Mouse (Mus musculus) embryo, embryonic 9.5 days (tissue): ENCODE measurements around the gene Psd4.

Source experiments
- DNase-seq: peaks from one replicate; pipeline ENCODE4 v3.0.0-alpha.2; 2017; ENCODE audit errors: extremely low spot score

Gene Psd4

GRCm38 (mm10) chr2:24435699-24436098, 68.3 kb downstream of the Psd4 start:
- DNase-seq, result no peak

DNA sequence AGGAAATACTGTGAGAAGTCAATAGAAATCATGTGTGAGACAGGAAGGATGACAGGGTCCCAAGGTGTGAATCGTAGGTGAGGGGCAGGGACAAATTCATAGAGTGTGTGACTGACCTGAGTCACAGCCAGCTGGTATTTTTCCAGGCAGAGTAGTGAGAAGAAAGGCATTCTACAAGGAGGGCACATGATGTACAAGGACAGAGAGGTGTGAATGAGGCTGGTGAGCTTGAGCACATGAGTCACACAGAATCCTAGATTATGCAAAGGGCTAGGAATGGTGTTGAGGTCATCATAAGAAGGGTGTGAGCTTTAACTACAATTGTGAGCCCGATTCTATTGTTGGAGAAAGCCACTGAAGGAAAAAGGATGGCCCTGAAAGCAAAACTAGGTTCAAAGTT, 72.7 kb downstream of the Psd4 start:
- DNase-seq, result no peak

DNA sequence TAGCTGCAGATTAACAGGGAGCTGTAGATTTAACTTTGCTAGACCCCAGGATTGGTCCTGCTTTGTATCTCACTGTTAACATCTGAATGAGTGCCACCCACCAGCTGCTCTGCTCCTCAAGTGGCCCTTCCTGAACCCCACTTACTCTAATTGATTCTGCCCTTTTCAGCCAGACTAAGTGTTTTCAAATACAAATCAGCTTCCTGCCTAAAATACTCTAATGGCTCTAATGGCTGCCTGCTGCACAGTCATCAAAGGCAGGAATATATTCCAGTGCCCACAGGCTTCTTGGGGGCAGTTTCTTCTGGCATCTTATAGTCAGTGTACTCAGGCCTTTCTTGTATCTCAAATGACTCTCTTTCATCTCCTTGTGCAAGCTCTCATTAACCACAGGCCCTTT, 74.5 kb downstream of the Psd4 start:
- no peak for DNase-seq

DNA sequence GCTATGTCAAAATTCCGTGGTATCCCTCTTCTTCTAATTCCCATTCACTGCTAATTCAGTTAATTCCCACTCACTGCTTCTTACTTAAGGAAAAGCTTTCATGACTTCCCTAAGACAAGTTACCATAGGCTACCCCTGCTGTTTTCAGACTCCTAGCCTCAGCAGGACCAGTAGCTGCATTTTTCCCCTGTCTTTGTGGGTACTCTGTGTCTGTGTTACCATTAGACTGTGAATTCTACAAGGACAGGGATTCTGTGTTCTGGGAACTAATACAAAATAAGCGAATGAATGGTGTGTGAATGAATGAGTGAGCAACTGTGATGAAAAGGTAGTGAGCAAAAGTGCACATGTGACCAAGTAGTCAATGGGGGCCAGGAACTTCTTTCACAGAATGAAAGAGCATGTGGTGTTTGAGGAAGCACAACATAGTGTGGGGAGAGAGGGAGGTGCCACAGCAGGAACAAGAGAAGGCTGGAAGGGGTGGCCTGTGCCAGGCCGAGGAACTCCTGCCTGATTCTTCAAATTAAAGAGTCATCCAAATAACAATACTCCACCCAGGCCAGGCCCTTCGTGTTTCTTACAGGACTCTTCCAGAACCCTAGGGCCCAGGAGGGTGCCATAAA, 75.0 kb downstream of the Psd4 start:
- DNase-seq, result no peak

DNA sequence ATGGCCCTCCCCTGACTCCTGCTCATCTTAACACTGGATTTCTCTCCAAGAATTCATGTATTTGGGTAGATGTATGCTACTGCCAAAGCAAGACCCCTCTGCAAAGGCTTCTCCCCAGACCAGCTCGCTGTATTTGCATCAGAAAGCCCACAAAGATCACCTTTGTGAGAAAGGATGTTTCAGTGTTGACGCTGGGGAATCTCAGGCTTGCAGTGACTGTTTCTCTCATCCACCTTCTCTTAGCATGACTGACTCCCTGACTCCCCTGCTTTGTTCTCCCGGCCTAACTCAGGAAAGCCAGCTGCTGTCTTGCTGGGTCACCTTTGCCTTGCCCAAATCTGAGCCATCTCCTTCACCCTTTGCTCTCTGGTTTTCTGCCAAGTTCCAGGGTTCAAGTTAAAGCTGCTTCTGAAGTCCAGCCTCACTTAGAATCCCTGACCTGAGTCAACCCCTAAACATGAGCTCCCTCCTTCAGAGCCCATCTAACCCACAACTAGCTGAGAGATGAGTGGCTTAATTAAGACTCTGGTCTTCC, 75.9 kb downstream of the Psd4 start:
- no peak for DNase-seq

DNA sequence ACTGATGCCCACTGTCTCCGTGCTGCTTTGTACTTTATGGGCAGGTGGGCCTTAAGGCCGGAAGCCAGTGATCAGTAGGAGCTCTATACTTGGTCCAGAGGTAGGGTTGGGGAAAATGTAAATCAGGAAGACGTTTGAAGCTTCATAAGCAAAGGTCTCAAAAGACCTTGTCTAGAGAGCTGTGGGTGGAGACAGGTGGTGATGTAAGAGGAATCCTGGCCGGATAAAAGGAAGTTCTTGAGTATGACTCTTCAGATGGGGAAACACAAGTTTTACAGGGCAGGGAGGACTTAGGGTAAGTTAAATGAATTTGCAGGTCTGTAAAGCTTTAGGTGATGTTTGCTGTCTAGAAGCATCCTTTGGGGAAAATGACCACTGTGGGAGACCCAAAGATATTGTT, 81.7 kb downstream of the Psd4 start:
- DNase-seq, result no peak

- DNase-seq, result no peak
Measured at GRCm38 (mm10) chr2:24453206-24453605, 85.8 kb downstream of the Psd4 start.

DNA sequence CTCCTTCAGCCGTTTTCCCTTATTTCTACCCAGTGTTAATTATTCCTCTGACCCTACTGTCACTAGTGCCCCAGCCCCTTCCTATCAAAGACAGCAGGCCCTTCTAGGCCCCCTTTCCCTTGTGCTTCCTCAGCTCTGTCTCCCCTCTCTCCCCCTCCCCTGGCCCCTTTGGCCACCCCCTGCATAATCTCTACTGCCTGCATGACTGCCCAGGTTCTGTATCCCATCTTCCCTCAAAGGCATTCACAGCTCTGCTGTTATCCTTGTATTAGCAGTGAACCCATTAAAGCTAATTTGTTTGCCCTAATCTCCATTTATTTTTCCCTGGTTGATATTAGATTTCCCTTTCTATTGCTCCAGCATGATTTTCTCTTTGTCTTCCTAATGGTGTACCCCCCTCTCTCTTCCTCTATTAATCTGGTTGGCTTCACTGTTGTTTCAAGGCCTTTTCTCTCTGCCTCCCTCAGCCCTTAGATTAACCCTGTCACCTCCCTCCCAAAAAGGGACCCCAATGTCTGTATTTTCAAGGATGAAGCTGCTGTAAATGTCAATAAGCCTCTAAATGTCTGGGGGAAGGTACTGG, 87.1 kb downstream of the Psd4 start:
- no peak for DNase-seq

- no peak for DNase-seq
Measured at GRCm38 (mm10) chr2:24455057-24455855, 87.9 kb downstream of the Psd4 start.

- no peak for DNase-seq
Measured at GRCm38 (mm10) chr2:24456841-24457240, 89.5 kb downstream of the Psd4 start.

DNA sequence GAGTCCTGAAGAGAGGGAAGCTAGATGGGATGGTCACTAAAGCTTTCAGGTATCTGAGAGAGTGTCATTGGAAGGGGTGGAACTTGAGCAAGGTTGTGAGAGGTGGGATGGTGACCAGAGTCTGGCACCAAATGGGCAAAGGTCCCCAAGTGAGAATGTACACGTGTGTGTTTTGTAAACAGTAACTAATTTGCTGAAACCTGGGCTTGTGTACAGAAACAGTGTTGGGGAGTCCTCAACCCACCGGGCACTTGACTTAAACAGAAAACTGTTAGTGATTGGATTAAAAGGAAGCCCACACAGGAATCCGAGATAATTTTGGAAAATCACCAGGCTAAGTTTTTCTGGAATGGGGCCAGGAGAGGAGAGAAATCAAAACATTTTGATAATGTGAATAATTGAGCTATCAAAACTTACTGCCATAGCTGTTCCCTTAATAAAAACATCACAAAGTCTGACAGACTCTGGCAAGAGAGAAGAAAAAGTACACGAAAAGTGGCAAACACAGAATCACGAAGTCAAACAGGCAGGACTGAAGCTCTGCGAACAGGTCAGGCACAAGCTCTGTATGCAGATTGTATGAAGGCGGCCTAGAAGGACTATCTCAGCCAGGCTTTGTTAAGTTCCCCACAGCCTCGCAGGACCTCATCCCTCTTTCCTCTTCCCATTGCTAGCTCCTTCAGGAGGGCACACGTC, 92.9 kb downstream of the Psd4 start:
- DNase-seq, result no peak

DNA sequence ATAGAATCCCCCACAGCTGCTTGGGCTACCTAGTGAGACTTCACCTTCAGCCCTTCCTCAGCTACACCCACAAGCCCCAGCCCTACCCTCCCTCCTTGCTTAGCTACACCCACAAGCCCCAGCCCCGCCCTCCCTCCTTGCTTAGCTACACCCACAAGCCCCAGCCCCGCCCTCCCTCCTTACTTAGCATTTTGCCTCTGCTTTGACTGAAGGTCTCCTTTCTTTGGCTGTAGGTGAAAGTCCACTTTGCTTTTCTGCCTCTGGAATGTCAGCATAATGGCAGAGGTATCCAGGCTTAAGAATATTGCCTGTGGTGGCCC, 93.4 kb downstream of the Psd4 start:
- DNase-seq, result no peak
